Mouse (Mus musculus): ENCODE data around the gene Nrk.

Gene Nrk

GRCm38 (mm10) chrX:138914041-138914776, at the start of gene Nrk:
Gene Nrk (plus strand): TSS chrX:138914430.
- DNase-seq = peak in 1 of 2 experiments; percentile 42

- DNase-seq = no peak
These were observed 864 bp upstream of the Nrk start for GRCm38 (mm10) chrX:138913366-138913765.

GRCm38 (mm10) chrX:138914777-138915114, 516 bp downstream of the Nrk start:
- DNase-seq = no peak

DNA sequence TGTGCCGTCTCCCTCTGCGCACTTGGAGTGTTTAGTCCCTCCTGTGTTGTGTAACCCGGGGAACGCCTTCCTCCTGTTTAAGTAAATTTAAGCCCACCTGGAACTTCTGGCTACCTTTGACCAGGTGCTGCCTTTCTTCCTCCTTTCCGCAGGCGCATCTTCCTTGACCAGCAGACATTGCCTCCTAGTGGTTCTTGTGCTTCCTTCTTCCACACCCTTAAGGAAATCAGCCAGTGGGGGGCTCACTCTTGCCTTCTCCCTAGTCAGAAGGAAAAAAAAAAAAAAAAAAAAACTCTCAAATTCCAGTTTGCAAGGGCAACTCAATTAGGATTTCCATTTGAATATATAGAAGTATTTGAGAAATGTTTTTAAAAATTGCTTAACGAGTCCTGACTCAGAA, 4.8 kb downstream of the Nrk start:
- DNase-seq = no peak

- DNase-seq = no peak
These were observed 29.7 kb downstream of the Nrk start for GRCm38 (mm10) chrX:138943905-138944304.

DNA sequence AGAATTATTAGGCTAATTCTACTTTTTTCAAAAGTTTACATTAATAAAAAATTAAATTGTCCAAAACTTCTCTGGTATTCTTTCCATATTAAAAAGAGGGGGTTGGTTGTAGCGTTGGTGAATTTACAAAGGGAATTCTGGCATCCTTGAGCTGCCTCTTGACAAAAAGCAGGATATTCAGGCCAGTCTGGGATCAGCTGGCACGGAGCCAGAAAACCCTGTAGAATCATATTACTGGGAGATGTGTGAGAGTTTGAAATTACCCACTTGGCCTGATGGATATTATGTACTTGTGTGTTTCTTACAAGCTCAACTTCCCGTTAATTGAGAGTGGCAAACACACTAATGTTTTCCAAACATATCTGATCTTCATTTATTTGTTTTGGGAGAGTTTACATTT, 46.5 kb downstream of the Nrk start:
- DNase-seq = peak in 1 of 2 experiments; percentile 4

- no peak for DNase-seq
These were observed 64.3 kb downstream of the Nrk start for GRCm38 (mm10) chrX:138978501-138978900.

DNA sequence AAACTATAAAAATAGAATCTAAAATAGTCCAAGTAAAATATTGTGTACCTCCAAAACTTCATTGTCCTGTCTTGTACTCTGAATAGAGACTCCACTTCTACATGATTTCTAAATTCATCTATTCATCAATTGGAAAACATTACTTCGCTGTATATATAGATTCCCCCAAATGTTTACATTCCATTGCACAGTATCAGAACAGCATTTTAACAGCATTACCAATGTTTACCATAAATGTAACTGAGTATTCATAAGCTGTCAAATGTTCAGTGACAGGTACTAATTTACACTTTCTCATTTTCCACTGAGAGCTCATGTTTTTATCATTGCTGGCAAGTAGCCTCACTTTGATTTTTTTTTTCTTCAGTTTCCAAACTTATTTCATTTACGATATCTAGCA, 65.0 kb downstream of the Nrk start:
- no peak for DNase-seq

DNA sequence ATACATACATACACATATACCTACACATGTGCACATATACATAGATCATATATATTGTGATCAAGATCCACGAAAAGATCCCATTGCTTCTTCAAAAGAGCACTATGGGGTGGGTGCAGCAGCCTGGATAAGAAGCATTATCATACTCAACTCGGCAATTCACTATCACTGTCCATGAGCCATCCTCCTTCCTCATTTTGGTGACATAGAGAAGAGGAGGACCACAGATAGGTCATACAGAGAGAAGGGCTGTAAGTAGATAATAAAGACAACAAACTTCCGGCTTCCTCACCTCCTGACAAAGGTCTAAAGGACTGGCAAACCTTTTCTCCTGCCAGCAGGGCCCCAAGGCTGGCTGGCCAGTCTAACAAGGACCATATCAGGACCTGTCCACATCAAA, 100.3 kb downstream of the Nrk start:
- no peak for DNase-seq

DNA sequence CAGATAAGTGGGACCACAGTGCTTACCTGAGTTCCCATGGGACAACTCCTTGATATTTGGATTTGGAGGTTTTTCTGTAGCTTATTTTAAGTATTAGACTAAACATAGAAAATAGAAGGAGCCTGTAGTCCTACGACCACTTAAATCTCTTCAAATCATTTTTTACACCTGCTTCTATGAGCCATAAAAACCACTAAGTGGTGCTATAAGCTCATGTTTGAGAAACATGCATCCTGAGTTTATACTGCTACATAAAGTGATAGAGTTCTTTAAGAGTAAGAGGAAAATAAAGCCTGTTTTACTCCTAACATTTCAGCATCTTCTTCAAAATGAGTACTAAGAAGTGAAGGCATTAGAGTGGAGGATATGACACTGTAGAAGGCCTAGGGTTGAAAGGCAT, 102.3 kb downstream of the Nrk start:
- DNase-seq = no peak

DNA sequence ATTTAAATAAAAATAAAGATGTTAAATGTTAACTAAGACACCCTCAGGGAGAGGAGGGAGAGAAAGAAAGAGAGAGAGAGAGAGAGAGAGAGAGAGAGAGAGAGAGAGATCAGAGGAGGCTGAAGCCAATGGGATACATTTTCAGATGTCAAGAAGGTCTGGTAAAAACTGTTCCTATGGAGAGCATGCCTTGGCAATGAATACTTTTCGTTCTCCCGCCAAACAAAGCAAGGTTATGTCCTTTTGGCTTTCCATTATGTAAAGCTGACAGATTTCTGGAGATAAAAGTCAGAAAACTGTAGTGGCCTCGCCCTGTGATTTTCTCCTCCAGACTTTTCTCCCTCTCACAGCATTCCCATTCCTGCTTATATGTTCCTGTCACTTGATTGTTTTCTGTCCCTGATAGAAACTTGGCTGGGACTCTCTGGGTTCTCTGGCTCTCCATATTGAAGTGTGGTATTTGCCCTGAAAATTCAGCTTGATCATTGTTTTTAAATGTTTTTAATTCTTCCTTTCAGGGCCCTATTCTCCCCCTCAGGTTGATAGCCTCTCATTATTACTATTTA, 112.4 kb downstream of the Nrk start:
- DNase-seq = no peak

GRCm38 (mm10) chrX:139027296-139027695, 113.1 kb downstream of the Nrk start:
- no peak for DNase-seq

DNA sequence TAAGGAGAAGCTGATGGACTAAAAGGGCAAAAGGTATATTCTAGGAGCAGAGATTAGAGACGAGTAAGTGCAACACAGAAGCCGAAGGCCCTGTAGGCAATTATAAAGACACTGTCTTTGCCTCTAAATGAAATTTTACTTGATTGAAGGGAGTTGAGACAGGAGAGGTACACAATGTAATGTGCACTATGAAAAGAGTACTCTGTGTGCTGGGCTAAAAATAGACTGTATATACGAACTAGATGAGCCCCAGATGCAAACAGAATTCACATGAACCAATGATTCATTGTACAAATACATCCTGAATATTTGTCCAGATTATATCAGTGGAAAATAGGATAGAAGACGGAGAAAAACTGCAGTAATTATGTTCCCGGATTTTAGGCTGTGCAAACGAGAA, 113.7 kb downstream of the Nrk start:
- no peak for DNase-seq

- DNase-seq = no peak
These were observed 123.4 kb downstream of the Nrk start for GRCm38 (mm10) chrX:139037666-139038065.

DNA sequence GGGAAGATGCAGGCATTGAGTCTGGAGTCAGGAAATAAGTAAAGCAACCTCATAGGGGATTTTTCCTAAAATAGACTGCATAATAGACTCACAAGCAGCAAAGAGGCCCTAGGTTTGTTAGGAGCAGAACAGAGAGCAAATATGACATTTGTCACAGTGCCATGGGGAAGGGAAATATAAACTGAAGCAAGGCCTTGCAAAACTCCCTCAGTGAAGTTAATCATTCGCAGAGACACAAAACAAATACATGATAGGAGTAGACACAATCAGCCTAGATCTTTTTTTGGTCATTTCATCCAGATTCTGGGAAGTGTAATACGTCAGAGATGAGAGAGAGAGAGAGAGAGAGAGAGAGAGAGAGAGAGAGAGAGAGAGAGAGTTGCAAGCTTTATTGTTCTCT, 125.1 kb downstream of the Nrk start:
- no peak for DNase-seq

GRCm38 (mm10) chrX:139041148-139041547, 126.9 kb downstream of the Nrk start:
- no peak for DNase-seq

- no peak for DNase-seq
These were observed 137.7 kb downstream of the Nrk start for GRCm38 (mm10) chrX:139051976-139052375.

DNA sequence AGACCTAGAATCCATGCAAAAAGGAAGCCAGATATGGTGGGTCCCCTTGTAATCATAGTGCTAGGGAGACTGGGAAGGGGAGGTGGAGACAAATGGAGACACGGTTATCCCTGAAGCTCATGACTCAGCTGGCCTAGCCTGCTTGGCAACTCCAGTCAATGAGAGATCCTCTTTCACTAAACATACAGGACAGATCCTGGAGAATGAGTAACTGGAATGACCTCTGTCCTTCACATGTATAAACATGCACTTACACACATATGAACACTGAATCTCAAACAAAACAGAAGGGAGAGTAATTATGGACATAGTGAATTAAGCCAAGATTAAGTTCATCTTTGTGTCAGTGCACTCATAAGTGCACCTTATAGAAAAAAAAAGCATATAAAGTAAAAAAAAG, 138.9 kb downstream of the Nrk start:
- DNase-seq = no peak
